Mouse (Mus musculus): ENCODE measurements around the gene Recql5. TPM values are rescaled to one million over a fixed set of nuclear protein-coding genes. Genes with fewer than 3 reads are reported as not detected.

The Recql5 gene
- polyA plus RNA-seq (2012; rRNA removed; ENCODE audit: low replicate concordance): 19.0 and 25.1 TPM in 2 replicates

DNA sequence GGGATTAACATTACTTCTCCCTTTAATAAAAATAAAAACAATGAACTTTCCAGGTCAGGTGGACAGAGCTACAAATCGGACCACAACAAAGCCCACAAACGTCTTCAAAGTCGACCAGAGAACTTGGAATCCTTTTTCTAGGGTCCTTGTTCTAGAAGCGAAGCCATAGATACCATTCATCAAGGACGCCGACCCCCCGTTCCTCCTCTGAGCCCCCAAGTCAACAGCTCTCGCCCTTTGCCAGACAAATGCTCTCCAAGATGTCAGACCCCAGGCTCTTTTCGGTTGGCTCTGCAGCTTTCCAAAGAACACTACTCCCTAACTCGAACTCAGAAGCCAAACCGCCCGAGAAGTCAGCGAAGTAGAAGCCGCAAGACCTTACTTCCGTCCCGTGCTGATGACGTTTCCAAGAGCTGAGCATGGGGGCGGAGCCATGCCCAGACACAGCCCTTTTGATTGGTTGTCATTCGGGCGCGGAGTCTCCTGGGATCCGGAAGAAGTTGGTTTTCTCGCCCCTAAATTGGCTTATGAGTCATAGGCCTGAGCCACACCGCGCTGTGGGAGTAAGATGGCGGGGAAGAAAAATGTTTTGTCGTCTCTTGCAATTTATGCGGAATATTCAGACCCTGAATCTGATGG is at the start of gene Recql5, which contains the start of gene Sap30bp:
TSS of gene Recql5 (minus strand) at position 370 of the 639 bp plus-strand sequence.
TSS of gene Sap30bp (plus strand) at position 175 of the 639 bp plus-strand sequence.

DNA sequence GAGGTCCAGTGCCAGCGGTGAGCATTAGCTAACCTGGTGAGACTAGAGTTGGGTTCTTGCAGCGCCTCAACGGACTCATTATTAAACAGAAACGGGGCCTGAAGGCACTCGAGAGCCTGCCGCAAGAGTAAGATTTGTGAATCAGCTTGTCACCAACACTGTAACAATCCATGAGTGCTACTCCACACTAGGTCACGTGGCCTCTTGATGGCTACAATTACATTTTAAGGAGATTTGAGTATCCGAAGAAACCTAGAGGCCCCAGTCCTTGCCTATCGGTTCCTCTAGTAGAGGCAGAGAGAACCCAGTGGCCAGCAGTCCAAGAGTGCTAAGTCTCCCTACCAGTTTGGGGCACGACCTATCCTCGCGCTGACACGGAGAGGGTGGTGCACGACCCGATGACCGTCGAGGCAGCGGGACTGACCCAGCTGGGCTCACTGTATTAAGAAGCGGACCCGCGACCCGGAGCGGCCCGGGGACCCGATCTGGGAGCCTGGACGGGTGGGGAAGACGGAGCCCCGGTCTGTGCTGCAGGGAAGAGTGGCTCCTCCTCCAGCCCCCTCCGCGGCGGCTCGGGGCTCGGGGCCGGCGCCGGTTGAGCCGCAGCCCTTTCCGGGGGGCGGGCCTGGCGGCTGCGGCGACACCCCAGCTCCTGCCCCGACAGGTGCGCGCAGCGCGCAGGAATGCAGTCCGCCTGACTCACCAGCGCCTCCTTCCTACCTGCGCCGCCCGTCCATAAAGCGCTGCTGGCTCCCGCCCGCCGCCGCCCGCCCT is 41.2 kb upstream of the Recql5 start, which contains the start of gene Itgb4:
TSS of gene Itgb4 (plus strand) at position 401 of the 774 bp plus-strand sequence.

DNA sequence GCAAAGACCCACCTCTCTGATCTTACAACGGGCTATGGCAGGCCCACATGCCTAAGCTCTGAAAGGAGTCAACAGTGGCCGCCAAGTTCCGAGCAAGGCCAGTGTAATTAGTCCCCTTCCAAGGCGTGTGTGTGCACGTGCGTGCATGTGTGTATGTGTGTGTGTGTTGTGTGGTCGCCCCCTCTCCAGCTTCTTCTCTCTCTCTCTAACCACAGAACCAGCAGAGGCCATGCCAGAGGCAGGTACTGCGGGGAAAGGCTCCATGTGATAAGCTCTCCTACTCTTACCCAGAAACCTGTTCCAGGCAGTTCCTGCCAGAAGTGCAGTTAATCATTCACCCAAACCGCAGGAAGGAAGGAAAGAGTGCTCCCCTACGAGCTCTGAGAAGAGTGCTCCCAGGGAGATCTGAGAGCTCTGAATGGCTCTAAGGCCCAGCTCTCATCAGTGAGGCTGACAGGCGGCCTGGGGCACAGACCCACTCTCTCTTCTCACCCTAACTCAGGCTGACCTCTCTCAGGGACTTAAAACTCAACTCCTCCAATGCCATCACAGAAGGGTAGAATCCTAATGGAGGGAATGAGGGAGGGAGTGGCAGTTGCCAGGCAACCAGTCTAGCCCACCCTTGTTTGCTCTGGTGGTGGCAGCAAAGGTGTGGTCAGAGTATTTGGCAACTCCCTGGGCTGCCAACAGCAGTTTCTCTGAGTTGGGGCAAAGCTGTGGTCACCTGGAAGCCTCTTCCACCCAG is 21.5 kb downstream of the Recql5 start, which contains the start of gene Smim6:
TSS of gene Smim6 (plus strand) at position 386 of the 745 bp plus-strand sequence.

DNA sequence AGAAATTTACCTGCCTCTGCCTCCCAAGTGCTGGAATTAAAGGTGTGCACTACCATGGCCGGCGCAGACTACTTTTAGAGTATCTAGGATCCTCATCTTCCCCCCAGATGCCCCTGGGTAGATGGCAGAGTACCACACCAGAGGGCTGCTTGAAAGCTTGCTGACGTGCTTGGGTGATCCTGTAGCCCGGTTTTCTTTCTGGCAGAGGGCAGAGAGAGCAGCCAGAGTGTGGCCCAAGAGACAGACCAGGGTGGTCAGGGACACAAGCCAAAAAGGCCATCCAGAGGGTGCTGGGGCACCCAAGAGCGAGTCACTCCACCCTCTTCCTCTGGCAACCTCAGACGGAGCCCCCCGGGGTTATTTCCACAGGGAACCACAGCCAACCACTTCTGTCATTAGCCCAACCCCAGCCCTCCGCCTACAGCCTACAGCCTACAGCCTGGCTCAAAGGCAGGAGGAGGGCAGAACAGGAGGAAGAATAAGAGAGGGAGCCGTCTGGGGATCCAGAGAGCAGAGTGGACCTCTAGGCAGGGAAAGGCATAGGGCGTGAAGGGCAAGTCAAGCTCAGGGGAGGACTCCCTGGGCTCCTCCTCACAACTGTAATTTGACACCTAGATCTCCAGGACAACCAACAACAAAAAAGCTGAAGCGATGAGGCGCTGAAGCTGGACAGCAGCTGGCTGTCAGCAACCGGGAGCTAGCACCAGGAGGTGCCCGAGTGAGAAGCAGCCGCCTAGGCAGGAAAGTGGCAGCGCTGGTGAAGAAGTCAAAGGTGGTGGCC is 33.6 kb downstream of the Recql5 start, which contains the start of gene Smim5:
TSS of gene Smim5 (plus strand) at position 481 of the 781 bp plus-strand sequence.

DNA sequence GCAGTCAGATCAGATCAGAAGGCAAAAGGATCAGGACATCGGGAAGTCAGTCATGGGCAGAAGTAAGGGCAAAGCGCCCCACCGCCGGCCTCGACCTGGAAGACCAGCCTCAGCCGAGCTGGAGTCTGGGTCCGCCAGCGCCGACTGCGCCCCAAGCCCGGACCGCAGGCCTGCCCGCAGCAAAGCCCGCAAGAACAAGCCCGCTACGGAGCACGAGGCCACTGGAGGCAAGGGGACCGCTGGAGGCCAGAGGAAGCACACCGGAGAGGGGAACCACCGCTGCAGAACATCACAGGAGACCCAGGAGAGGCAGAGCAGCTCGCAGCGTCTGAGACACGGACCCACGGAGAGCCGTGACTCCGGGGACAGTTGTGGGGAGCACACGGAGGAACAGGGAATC is 74.9 kb downstream of the Recql5 start, which contains the start of gene Myo15b:
TSS of gene Myo15b (plus strand) at position 53 of the 400 bp plus-strand sequence.

Other genes starting within 250 kb of the Recql5 start
- gene Grb2, start 224.9 kb downstream of the Recql5 start, polyA plus RNA-seq (2012; rRNA removed; ENCODE audit: low replicate concordance): 40.9 and 45.7 TPM in 2 replicates
- gene Tmem94, start 168.0 kb downstream of the Recql5 start, polyA plus RNA-seq (2012; rRNA removed; ENCODE audit: low replicate concordance): 52.5 and 77.3 TPM in 2 replicates
- 39.5 and 48.4 TPM in 2 replicates for gene Caskin2, start 119.8 kb downstream of the Recql5 start, polyA plus RNA-seq (2012; rRNA removed; ENCODE audit: low replicate concordance)
- 21.7 and 39.4 TPM in 2 replicates for gene Tsen54, start 118.8 kb downstream of the Recql5 start, polyA plus RNA-seq (2012; rRNA removed; ENCODE audit: low replicate concordance)
- gene Llgl2, start 109.4 kb downstream of the Recql5 start, polyA plus RNA-seq (2012; rRNA removed; ENCODE audit: low replicate concordance): 16.3 and 41.0 TPM in 2 replicates
- 0.13 and 0.39 TPM in 2 replicates for gene Myo15b, start 75.1 kb downstream of the Recql5 start, polyA plus RNA-seq (2012; rRNA removed; ENCODE audit: low replicate concordance)
- gene Smim5, start 33.5 kb downstream of the Recql5 start, polyA plus RNA-seq (2012; rRNA removed; ENCODE audit: low replicate concordance): 2.2 and 5.1 TPM in 2 replicates
- gene Smim6, start 21.5 kb downstream of the Recql5 start, polyA plus RNA-seq (2012; rRNA removed; ENCODE audit: low replicate concordance): 0.16 and 0.94 TPM in 2 replicates
- 20.3 and 29.8 TPM in 2 replicates for gene Sap30bp, start 195 bp downstream of the Recql5 start, polyA plus RNA-seq (2012; rRNA removed; ENCODE audit: low replicate concordance)
- gene Itgb4, start 41.2 kb upstream of the Recql5 start, polyA plus RNA-seq (2012; rRNA removed; ENCODE audit: low replicate concordance): 5.8 and 15.3 TPM in 2 replicates
- 26.1 and 53.1 TPM in 2 replicates for gene Galk1, start 79.2 kb upstream of the Recql5 start, polyA plus RNA-seq (2012; rRNA removed; ENCODE audit: low replicate concordance)
- gene H3f3b, start 94.5 kb upstream of the Recql5 start, polyA plus RNA-seq (2012; rRNA removed; ENCODE audit: low replicate concordance): 78.9 and 242 TPM in 2 replicates
- 23.6 and 56.2 TPM in 2 replicates for gene Unk, start 96.8 kb upstream of the Recql5 start, polyA plus RNA-seq (2012; rRNA removed; ENCODE audit: low replicate concordance)
- gene Unc13d, start 144.5 kb upstream of the Recql5 start, polyA plus RNA-seq (2012; rRNA removed; ENCODE audit: low replicate concordance): 1.7 and 7.5 TPM in 2 replicates
- 189 and 264 TPM in 2 replicates for gene Wbp2, start 153.5 kb upstream of the Recql5 start, polyA plus RNA-seq (2012; rRNA removed; ENCODE audit: low replicate concordance)
- 41.1 and 61.3 TPM in 2 replicates for gene Trim47, start 193.7 kb upstream of the Recql5 start, polyA plus RNA-seq (2012; rRNA removed; ENCODE audit: low replicate concordance)
- gene Trim65, start 197.7 kb upstream of the Recql5 start, polyA plus RNA-seq (2012; rRNA removed; ENCODE audit: low replicate concordance): 12.7 and 19.1 TPM in 2 replicates
- gene Mrpl38, start 205.4 kb upstream of the Recql5 start, polyA plus RNA-seq (2012; rRNA removed; ENCODE audit: low replicate concordance): 43.3 and 80.0 TPM in 2 replicates
- 15.9 and 34.9 TPM in 2 replicates for gene Fbf1, start 234.7 kb upstream of the Recql5 start, polyA plus RNA-seq (2012; rRNA removed; ENCODE audit: low replicate concordance)

Data from subcutaneous adipose tissue, adult 2 months (tissue).